Mouse (Mus musculus): ENCODE measurements around the gene Aifm1.

GRCm38 (mm10) chrX:48525332-48525731 is 12.0 kb upstream of the Aifm1 start:
- no peak for TF ChIP-seq POLR2A (IDR thresholded peaks at IDR 0.05; ENCODE audit: borderline replicate concordance, extremely low read depth, insufficient read depth, insufficient read length, poor library complexity, severe bottlenecking)
- TF ChIP-seq CTCF (IDR thresholded peaks at IDR 0.05; ENCODE audit: borderline replicate concordance, extremely low read depth, insufficient read depth, insufficient read length) = no peak
